Comparison of ENCODE assay signal across 8 mouse cellular contexts in genomic region chr7:100465656-100466309, GRCm38 (mm10). TPM values are rescaled to one million over a fixed set of nuclear protein-coding genes. Genes with fewer than 3 reads are reported as not detected.
DNase-seq lines count a peak whose midpoint lies in the region; ATAC-seq and TF ChIP-seq lines count a peak whose summit lies in the region.

No protein-coding gene starts in this region.

- H3K9ac ChIP-seq in hindbrain, embryonic 14.5 days = no peak overlapping the region
- peak overlapping the region; percentile 61 for H3K9ac ChIP-seq in heart, embryonic 11.5 days (ENCODE audit: low read depth, low read length)
- H3K9ac ChIP-seq in kidney, postnatal 0 days (ENCODE audit: low read depth, low read length) = peak overlapping the region; percentile 27; the same call in 1 of the 2 replicates

- H3K27me3 ChIP-seq in hindbrain, embryonic 10.5 days (ENCODE audit: insufficient read depth, poor library complexity, severe bottlenecking) = no peaks in the 10 kb centered on the region
- H3K27me3 ChIP-seq in hindbrain, embryonic 14.5 days (ENCODE audit: control insufficient read depth, insufficient read depth, low read length) = no peaks in the 10 kb centered on the region
- H3K27me3 ChIP-seq in heart, embryonic 11.5 days (ENCODE audit: control insufficient read depth, insufficient read depth, low read length) = no peaks in the 10 kb centered on the region
- H3K27me3 ChIP-seq in kidney, postnatal 0 days (ENCODE audit: insufficient read depth, low read length) = no peaks in the 10 kb centered on the region

- no peak for TF ChIP-seq CTCF in kidney, postnatal 0 days (IDR thresholded peaks at IDR 0.05; ENCODE audit: low read depth)

- ATAC-seq in hindbrain, embryonic 14.5 days (ENCODE audit: low FRiP score) = no peak
- 0 out of 2 replicates have a peak, but pooled peaks have one; percentile 15 for ATAC-seq in heart, embryonic 11.5 days (replicated peaks; ENCODE audit: insufficient number of reproducible peaks, low FRiP score, low TSS enrichment)
- ATAC-seq in kidney, postnatal 0 days (replicated peaks; ENCODE audit: low FRiP score, low read depth) = peak; percentile 69

- H3K9me3 ChIP-seq in hindbrain, embryonic 10.5 days = no peaks in the 10 kb centered on the region
- no peaks in the 10 kb centered on the region for H3K9me3 ChIP-seq in hindbrain, embryonic 14.5 days (ENCODE audit: control insufficient read depth, low read length)
- H3K9me3 ChIP-seq in heart, embryonic 11.5 days (replicated peaks; ENCODE audit: control insufficient read depth, low read length) = no peaks in the 10 kb centered on the region
- no peaks in the 10 kb centered on the region for H3K9me3 ChIP-seq in kidney, postnatal 0 days (replicated peaks; ENCODE audit: low read length)

- 0 out of 2 replicates have a peak overlapping the region, but pooled peaks have one; percentile 12 for H3K4me3 ChIP-seq in hindbrain, embryonic 10.5 days
- H3K4me3 ChIP-seq in hindbrain, embryonic 14.5 days (replicated peaks; ENCODE audit: low read length) = no peak overlapping the region
- peak overlapping the region; percentile 25; the same call in 1 of the 2 replicates for H3K4me3 ChIP-seq in heart, embryonic 11.5 days (ENCODE audit: low read depth, low read length)
- no peak overlapping the region for H3K4me3 ChIP-seq in kidney, postnatal 0 days (replicated peaks; ENCODE audit: low read depth, low read length)

- peaks cover 98% of the 10 kb centered on the region for H3K36me3 ChIP-seq in hindbrain, embryonic 10.5 days
- peaks cover 51% of the 10 kb centered on the region for H3K36me3 ChIP-seq in hindbrain, embryonic 14.5 days (replicated peaks; ENCODE audit: control insufficient read depth, insufficient read depth)
- H3K36me3 ChIP-seq in heart, embryonic 11.5 days (ENCODE audit: control insufficient read depth, insufficient read depth, low read length) = 0 out of 2 replicates have a peak, but pooled peaks cover 3% of the 10 kb centered on the region
- H3K36me3 ChIP-seq in kidney, postnatal 0 days (ENCODE audit: insufficient read depth, low read length) = peaks cover 8% of the 10 kb centered on the region; the same call in 1 of the 2 replicates

- 76% methylated on average over 5 of the region's 5 CpGs for WGBS in hindbrain, embryonic 10.5 days
- WGBS in hindbrain, embryonic 14.5 days = 69% methylated on average over 5 of the region's 5 CpGs
- WGBS in heart, embryonic 11.5 days (ENCODE audit: insufficient replicate concordance) = 22% methylated on average over 5 of the region's 5 CpGs
- 23% methylated on average over 5 of the region's 5 CpGs for WGBS in kidney, postnatal 0 days

- no peak overlapping the region for H3K4me2 ChIP-seq in hindbrain, embryonic 14.5 days (replicated peaks)
- H3K4me2 ChIP-seq in heart, embryonic 11.5 days = peak overlapping the region; percentile 54
- H3K4me2 ChIP-seq in kidney, postnatal 0 days (ENCODE audit: low read length) = peak overlapping the region; percentile 23; the same call in 1 of the 2 replicates

- DNase-seq in hindbrain, embryonic 10.5 days (ENCODE audit: low spot score) = no peak
- DNase-seq in hindbrain, embryonic 14.5 days (ENCODE audit: low spot score) = no peak
- peak; percentile 50 for DNase-seq in c-Kit-negative CD71-positive TER-119-positive erythroid progenitor cells, embryonic 14.5 days (ENCODE audit: low read depth, low spot score)
- DNase-seq in kidney, postnatal 0 days (ENCODE audit: low spot score) = peak; percentile 69
- DNase-seq in lung, postnatal 25 days (ENCODE audit: low spot score) = peak; percentile 94
- DNase-seq in urinary bladder, postnatal 14 days (ENCODE audit: low spot score) = peak; percentile 89
- DNase-seq in embryo, embryonic 10 days (ENCODE audit: low spot score) = no peak

- no peaks in the 10 kb centered on the region for H3K4me1 ChIP-seq in hindbrain, embryonic 10.5 days (replicated peaks)
- no peaks in the 10 kb centered on the region for H3K4me1 ChIP-seq in hindbrain, embryonic 14.5 days (replicated peaks; ENCODE audit: control insufficient read depth, insufficient read depth, low read length)
- H3K4me1 ChIP-seq in heart, embryonic 11.5 days (ENCODE audit: control insufficient read depth, insufficient read depth, low read length) = peaks cover 35% of the 10 kb centered on the region
- peaks cover 10% of the 10 kb centered on the region; the same call in 1 of the 2 replicates for H3K4me1 ChIP-seq in kidney, postnatal 0 days (replicated peaks; ENCODE audit: insufficient read depth, low read length)

- peak overlapping the region; percentile 72 for H3K27ac ChIP-seq in hindbrain, embryonic 10.5 days
- no peak overlapping the region for H3K27ac ChIP-seq in hindbrain, embryonic 14.5 days
- peak overlapping the region; percentile 89 for H3K27ac ChIP-seq in heart, embryonic 11.5 days (ENCODE audit: low read depth, low read length)
- H3K27ac ChIP-seq in kidney, postnatal 0 days = peak overlapping the region; percentile 82

RNA-seq across cellular contexts. Expression of gene Ucp3, which starts 7.0 kb away (rescaled TPM):
- 0.09 TPM in 1 of 2 replicates, not detected in the other for polyA plus RNA-seq in hindbrain, embryonic 10.5 days (2016; fragmentation: Nextera tagmentation; extraction: Ambion mirVana)
- not detected in 2 replicates for polyA plus RNA-seq in hindbrain, embryonic 14.5 days (2014; fragmentation: Nextera tagmentation; extraction: Ambion mirVana)
- not detected in 2 replicates for polyA plus RNA-seq in heart, embryonic 11.5 days (2014; fragmentation: Nextera tagmentation; extraction: Ambion mirVana)
- polyA plus RNA-seq in kidney, postnatal 0 days (2015; fragmentation: Nextera tagmentation; extraction: Ambion mirVana) = 0.05 and 0.13 TPM in 2 replicates

RNA-seq across cellular contexts. Expression of gene Ucp2, which starts 27.4 kb away (rescaled TPM):
- polyA plus RNA-seq in hindbrain, embryonic 10.5 days (2016; fragmentation: Nextera tagmentation; extraction: Ambion mirVana) = 122 and 123 TPM in 2 replicates
- polyA plus RNA-seq in hindbrain, embryonic 14.5 days (2014; fragmentation: Nextera tagmentation; extraction: Ambion mirVana) = 73.5 and 77.2 TPM in 2 replicates
- 216 and 245 TPM in 2 replicates for polyA plus RNA-seq in heart, embryonic 11.5 days (2014; fragmentation: Nextera tagmentation; extraction: Ambion mirVana)
- polyA plus RNA-seq in kidney, postnatal 0 days (2015; fragmentation: Nextera tagmentation; extraction: Ambion mirVana) = 274 and 319 TPM in 2 replicates

RNA-seq across cellular contexts. Expression of gene Dnajb13, which starts 49.0 kb away (rescaled TPM):
- 1.9 and 9.2 TPM in 2 replicates for polyA plus RNA-seq in hindbrain, embryonic 10.5 days (2016; fragmentation: Nextera tagmentation; extraction: Ambion mirVana)
- polyA plus RNA-seq in hindbrain, embryonic 14.5 days (2014; fragmentation: Nextera tagmentation; extraction: Ambion mirVana) = 6.6 and 10.8 TPM in 2 replicates
- 0.19 and 0.21 TPM in 2 replicates for polyA plus RNA-seq in heart, embryonic 11.5 days (2014; fragmentation: Nextera tagmentation; extraction: Ambion mirVana)
- polyA plus RNA-seq in kidney, postnatal 0 days (2015; fragmentation: Nextera tagmentation; extraction: Ambion mirVana) = 0.15 and 0.18 TPM in 2 replicates

Comparison
In these comparisons a context has a peak if more than half of its experiments do, and no peak if none do; other contexts are left out.
1. H3K4me3 ChIP-seq: peak in hindbrain, embryonic 10.5 days (single experiment) and heart, embryonic 11.5 days (single experiment); none in hindbrain, embryonic 14.5 days (single experiment) and kidney, postnatal 0 days (single experiment).
2. DNase-seq: peak in c-Kit-negative CD71-positive TER-119-positive erythroid progenitor cells, embryonic 14.5 days (single experiment), kidney, postnatal 0 days (single experiment), lung, postnatal 25 days (single experiment) and urinary bladder, postnatal 14 days (single experiment); none in hindbrain, embryonic 10.5 days (single experiment), hindbrain, embryonic 14.5 days (single experiment) and embryo, embryonic 10 days (single experiment).